Mouse (Mus musculus): Measurements from ENCODE around the gene Csnk2a2. TPM values are rescaled to one million over a fixed set of nuclear protein-coding genes. Genes with fewer than 3 reads are reported as not detected.

Csnk2a2 gene
- polyA plus RNA-seq, 1 experiment: 21.7 TPM

- Histone ChIP-seq H3K4me3 (replicated peaks; ENCODE audit: extremely low read depth, low read depth, low read length) (no peak overlapping the region), H3K4me1 (ENCODE audit: control insufficient read depth, insufficient read depth, low read length) (no peaks in the 10 kb centered on the region)
- TF ChIP-seq CTCF (IDR thresholded peaks at IDR 0.05; ENCODE audit: insufficient read depth, low read length) (no peak), POLR2A (IDR thresholded peaks at IDR 0.05; ENCODE audit: borderline replicate concordance, extremely low read depth, low read depth, low read length) (no peak)
- no peak for DNase-seq
- WGBS: 58% methylated on average over 4 of the region's 4 CpGs
Observed at GRCm38 (mm10) chr8:95512257-95512656, 22.4 kb upstream of the Csnk2a2 start.

DNA sequence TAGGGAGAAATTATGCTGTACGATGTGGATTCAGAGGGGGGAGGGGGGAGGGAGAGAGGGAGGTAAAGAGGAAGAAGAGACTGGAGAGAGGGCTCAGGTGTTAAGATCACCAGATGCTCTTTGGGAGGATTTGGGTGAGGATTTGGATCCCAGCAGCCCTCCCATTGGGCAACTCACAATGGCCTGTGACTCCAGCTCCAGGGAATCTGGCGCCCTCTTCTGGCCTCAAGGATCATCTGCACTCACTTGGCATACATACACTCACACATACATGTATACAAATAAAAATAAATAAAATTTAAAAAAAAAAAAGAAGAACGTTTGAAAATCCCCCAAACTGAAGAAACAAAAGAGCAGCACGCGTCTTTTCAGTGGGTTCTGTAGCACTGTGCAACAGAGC is 16.4 kb upstream of the Csnk2a2 start:
- WGBS: 71% methylated on average over 5 of the region's 5 CpGs
- DNase-seq: no peak

GRCm38 (mm10) chr8:95505606-95506005 is 15.8 kb upstream of the Csnk2a2 start:
- no peak for DNase-seq
- Histone ChIP-seq H3K4me1 (ENCODE audit: control insufficient read depth, insufficient read depth, low read length) (no peaks in the 10 kb centered on the region), H3K4me3 (replicated peaks; ENCODE audit: extremely low read depth, low read depth, low read length) (no peak overlapping the region)
- TF ChIP-seq POLR2A (IDR thresholded peaks at IDR 0.05; ENCODE audit: borderline replicate concordance, extremely low read depth, low read depth, low read length) (no peak), CTCF (IDR thresholded peaks at IDR 0.05; ENCODE audit: insufficient read depth, low read length) (no peak)
- 80% methylated on average over 3 of the region's 3 CpGs for WGBS

More for the DNA sequence above, 16.4 kb upstream of the Csnk2a2 start:
- TF ChIP-seq CTCF (IDR thresholded peaks at IDR 0.05; ENCODE audit: insufficient read depth, low read length) (no peak), POLR2A (IDR thresholded peaks at IDR 0.05; ENCODE audit: borderline replicate concordance, extremely low read depth, low read depth, low read length) (no peak)
- no peak overlapping the region for H3K4me3 ChIP-seq (replicated peaks; ENCODE audit: extremely low read depth, low read depth, low read length)
- H3K4me1 ChIP-seq (ENCODE audit: control insufficient read depth, insufficient read depth, low read length): no peaks in the 10 kb centered on the region

DNA sequence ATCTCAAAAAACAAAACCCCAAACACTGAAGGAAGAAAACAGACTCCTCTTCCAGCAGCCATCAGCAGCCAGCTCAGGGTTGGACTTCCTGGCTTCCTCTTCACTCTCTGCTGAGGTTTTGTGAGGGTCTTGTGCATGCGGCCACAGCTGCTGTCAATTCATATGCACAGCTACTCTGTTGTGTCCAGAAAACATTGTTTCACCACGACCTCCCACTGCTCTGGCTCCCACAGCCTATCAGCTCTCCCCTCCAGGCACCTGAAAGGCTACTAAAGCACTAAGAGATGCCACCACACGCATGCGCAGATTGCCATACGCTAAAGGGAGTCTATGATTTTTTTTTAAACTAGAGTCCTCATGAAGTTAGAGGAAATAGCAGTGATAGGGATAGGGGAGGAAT is 15.0 kb upstream of the Csnk2a2 start:
- no peak for DNase-seq
- no peak for TF ChIP-seq CTCF (IDR thresholded peaks at IDR 0.05; ENCODE audit: insufficient read depth, low read length)
- H3K4me3 ChIP-seq (replicated peaks; ENCODE audit: extremely low read depth, low read depth, low read length): no peak overlapping the region
- WGBS: 73% methylated on average over 5 of the region's 5 CpGs
- H3K4me1 ChIP-seq (ENCODE audit: control insufficient read depth, insufficient read depth, low read length): no peaks in the 10 kb centered on the region

GRCm38 (mm10) chr8:95502431-95502830 is 12.6 kb upstream of the Csnk2a2 start:
- no peak for TF ChIP-seq CTCF (IDR thresholded peaks at IDR 0.05; ENCODE audit: insufficient read depth, low read length)
- TF ChIP-seq POLR2A (IDR thresholded peaks at IDR 0.05; ENCODE audit: borderline replicate concordance, extremely low read depth, low read depth, low read length): no peak
- DNase-seq: no peak
- no peaks in the 10 kb centered on the region for H3K4me1 ChIP-seq (ENCODE audit: control insufficient read depth, insufficient read depth, low read length)
- no peak overlapping the region for H3K4me3 ChIP-seq (replicated peaks; ENCODE audit: extremely low read depth, low read depth, low read length)
- 59% methylated on average over 7 of the region's 7 CpGs for WGBS

DNA sequence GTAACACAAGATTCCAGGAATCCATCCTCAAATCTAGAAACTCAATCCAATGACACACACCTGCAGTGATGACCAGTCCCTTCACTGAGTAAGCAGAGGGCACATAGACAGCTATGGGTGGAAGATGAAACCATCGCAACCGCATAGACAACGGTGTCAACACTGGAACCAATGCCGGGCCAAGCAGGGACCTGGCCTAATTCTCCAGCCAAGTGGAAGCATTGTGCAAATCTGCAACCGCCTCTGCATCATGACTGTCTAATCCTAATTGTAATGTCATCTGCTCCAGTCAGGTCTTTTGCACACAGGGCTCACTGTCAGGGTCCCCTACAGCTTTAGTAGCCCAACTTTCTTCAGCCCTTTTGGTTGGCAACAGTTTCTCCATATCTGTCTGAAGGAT is 10.6 kb upstream of the Csnk2a2 start:
- Histone ChIP-seq H3K4me1 (ENCODE audit: control insufficient read depth, insufficient read depth, low read length) (no peaks in the 10 kb centered on the region), H3K4me3 (replicated peaks; ENCODE audit: extremely low read depth, low read depth, low read length) (no peak overlapping the region)
- WGBS: 95% methylated on average over 5 of the region's 5 CpGs
- no peak for DNase-seq
- TF ChIP-seq POLR2A (IDR thresholded peaks at IDR 0.05; ENCODE audit: borderline replicate concordance, extremely low read depth, low read depth, low read length) (no peak), CTCF (IDR thresholded peaks at IDR 0.05; ENCODE audit: insufficient read depth, low read length) (no peak)

- WGBS: 63% methylated on average over 4 of the region's 4 CpGs
- no peak for DNase-seq
- Histone ChIP-seq H3K4me1 (ENCODE audit: control insufficient read depth, insufficient read depth, low read length) (no peaks in the 10 kb centered on the region), H3K4me3 (replicated peaks; ENCODE audit: extremely low read depth, low read depth, low read length) (no peak overlapping the region)
- TF ChIP-seq POLR2A (IDR thresholded peaks at IDR 0.05; ENCODE audit: borderline replicate concordance, extremely low read depth, low read depth, low read length): no peak
- TF ChIP-seq CTCF (IDR thresholded peaks at IDR 0.05; ENCODE audit: insufficient read depth, low read length): no peak
Observed at GRCm38 (mm10) chr8:95499266-95500064, 9.6 kb upstream of the Csnk2a2 start.

GRCm38 (mm10) chr8:95497821-95498220 is 8.0 kb upstream of the Csnk2a2 start:
- TF ChIP-seq POLR2A (IDR thresholded peaks at IDR 0.05; ENCODE audit: borderline replicate concordance, extremely low read depth, low read depth, low read length) (no peak), CTCF (IDR thresholded peaks at IDR 0.05; ENCODE audit: insufficient read depth, low read length) (no peak)
- H3K4me3 ChIP-seq (replicated peaks; ENCODE audit: extremely low read depth, low read depth, low read length): no peak overlapping the region
- 61% methylated on average over 3 of the region's 3 CpGs for WGBS

DNA sequence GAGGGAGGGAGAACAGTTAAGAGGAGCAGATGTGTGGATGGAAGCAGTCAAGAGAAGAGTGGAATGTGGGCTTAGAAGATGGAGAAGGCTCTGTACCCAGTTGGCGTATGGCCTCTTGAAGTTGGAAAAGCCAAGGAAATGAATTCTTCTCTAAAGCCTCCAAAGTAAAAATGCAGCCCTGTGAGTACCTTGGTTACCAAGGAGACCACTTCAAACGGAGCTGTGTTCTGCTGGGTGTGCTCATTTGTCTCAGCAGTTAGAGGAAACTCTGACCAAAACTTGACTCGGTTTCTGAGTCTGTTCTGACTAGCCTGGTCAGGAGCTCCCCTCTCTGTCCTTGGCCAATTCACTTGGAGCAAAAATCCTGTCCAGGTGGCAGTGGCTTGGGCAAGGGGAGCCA is 6.6 kb upstream of the Csnk2a2 start:
- no peaks in the 10 kb centered on the region for H3K4me1 ChIP-seq (ENCODE audit: control insufficient read depth, insufficient read depth, low read length)
- no peak for DNase-seq
- WGBS: 29% methylated on average over 3 of the region's 3 CpGs
- no peak overlapping the region for H3K4me3 ChIP-seq (replicated peaks; ENCODE audit: extremely low read depth, low read depth, low read length)
- no peak for TF ChIP-seq POLR2A (IDR thresholded peaks at IDR 0.05; ENCODE audit: borderline replicate concordance, extremely low read depth, low read depth, low read length)
- TF ChIP-seq CTCF (IDR thresholded peaks at IDR 0.05; ENCODE audit: insufficient read depth, low read length): no peak

More at GRCm38 (mm10) chr8:95497821-95498220, 8.0 kb upstream of the Csnk2a2 start:
- no peak for DNase-seq
- no peaks in the 10 kb centered on the region for H3K4me1 ChIP-seq (ENCODE audit: control insufficient read depth, insufficient read depth, low read length)

- Histone ChIP-seq H3K4me3 (replicated peaks; ENCODE audit: extremely low read depth, low read depth, low read length) (no peak overlapping the region), H3K4me1 (ENCODE audit: control insufficient read depth, insufficient read depth, low read length) (no peaks in the 10 kb centered on the region)
- TF ChIP-seq CTCF (IDR thresholded peaks at IDR 0.05; ENCODE audit: insufficient read depth, low read length) (no peak), POLR2A (IDR thresholded peaks at IDR 0.05; ENCODE audit: borderline replicate concordance, extremely low read depth, low read depth, low read length) (no peak)
- WGBS: 86% methylated on average over 6 of the region's 6 CpGs
- no peak for DNase-seq
Observed at GRCm38 (mm10) chr8:95495444-95495843, 5.6 kb upstream of the Csnk2a2 start.
